Mouse (Mus musculus) liver, embryonic 14.5 days (tissue): ENCODE results near the gene Etv4.

ENCODE experiments used
- CTCF ChIP-seq: IDR thresholded peaks from 2 replicates; pipeline ENCODE4 v1.5.1; 2016; ENCODE audit warnings: antibody characterized with exemption, low read depth, control low read depth
- EP300 ChIP-seq: IDR thresholded peaks from 2 replicates; pipeline ENCODE4 v1.6.1; 2016; ENCODE audit warnings: antibody characterized with exemption, low read depth

DNA sequence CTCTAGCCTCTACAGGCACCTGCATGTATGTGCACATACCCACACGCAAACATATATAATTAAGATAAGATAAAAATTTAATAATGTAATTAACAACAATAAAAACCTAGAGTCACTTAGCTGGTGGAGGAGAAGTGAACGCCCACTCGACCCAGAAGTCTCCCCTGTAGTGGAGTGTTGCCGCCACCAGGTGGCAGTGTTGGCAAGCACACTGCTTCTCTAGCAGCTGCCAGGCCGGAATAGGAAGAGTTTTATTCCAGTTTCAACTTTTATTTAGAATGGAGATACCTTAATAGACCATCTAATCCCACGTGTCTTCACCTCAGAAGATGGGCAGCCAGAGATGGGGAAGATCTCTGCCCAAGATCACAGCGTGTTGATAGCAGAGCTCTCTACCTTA lies 28.1 kb upstream of the Etv4 start:
- TF ChIP-seq EP300 (no peak), CTCF (peak; percentile 96)
